Mouse (Mus musculus) myocyte (in vitro differentiated cells): ENCODE results near the gene Ythdf1.

Experiments used
- POLR2A ChIP-seq: IDR thresholded peaks from one replicate; pipeline ENCODE4 v1.6.1; 2011; ENCODE audit warnings: low read depth, mild to moderate bottlenecking, control low read depth, moderate library complexity; ENCODE audit not compliant: insufficient read length
- USF1 ChIP-seq: IDR thresholded peaks from one replicate; pipeline ENCODE4 v1.6.1; 2011; ENCODE audit warnings: low read depth, mild to moderate bottlenecking, control low read depth, moderate library complexity

DNA sequence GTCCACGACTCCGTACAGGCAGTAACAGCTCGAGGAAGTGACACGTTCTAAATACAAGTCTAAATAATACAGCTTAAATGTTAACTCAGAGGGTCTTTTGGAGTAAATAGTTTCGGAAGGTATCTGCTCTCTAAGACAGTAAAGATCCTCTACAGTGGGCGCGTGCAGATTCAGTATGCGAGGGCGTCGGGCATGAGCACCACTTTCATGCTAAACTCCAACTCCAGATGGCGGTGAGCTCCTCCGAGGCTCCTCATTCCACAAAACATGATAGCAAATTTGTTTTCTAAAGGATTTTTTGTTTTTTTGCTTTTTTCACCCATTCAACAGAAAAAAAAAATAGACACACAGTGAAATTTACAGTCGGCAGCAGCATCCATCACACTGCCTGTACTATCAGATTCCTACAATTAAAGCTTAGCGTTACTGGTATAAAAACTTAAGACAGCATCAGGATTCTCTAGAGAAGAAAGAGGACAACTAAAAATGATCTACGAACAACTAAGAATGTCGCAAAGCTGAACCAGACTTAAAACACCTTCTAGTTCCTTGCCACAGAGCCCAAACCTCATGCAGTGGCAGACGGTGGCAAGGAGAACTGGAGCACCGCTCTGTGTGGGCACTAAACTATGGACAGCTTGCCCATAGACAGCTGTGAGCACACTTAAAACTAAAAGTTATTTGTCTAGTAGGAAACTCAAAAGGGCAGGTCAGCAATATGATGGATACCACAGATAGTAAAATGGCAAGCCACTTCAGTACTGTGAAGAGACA, 16.1 kb downstream of the Ythdf1 start:
- TF ChIP-seq POLR2A (no peak), USF1 (no peak)
